Mouse (Mus musculus) liver, embryonic 12.5 days (tissue): ENCODE measurements around the gene Adamts2. TPM values are rescaled to one million over a fixed set of nuclear protein-coding genes. Genes with fewer than 3 reads are reported as not detected.
A peak's percentile ranks its signal among the peaks of the same experiment; 100 is the strongest.

ENCODE experiments used
- ATAC-seq: fragments of 200-750 bp; cut with Nextera tagmentation; 2 replicates; pipeline ENCODE4 v1.8.0; 2017; ENCODE audit warnings: moderate number of reproducible peaks, mild to moderate bottlenecking, moderate library complexity
- H3K27ac ChIP-seq: fragments of 300-500 bp; sonication (generic); 2 replicates; pipeline ENCODE4 v1.5.1; 2016; ENCODE audit warnings: mild to moderate bottlenecking
- H3K27me3 ChIP-seq: fragments of 300-500 bp; sonication (generic); replicated peaks from 2 replicates; pipeline ENCODE4 v1.6.1; 2016; ENCODE audit warnings: mild to moderate bottlenecking, moderate library complexity
- H3K36me3 ChIP-seq: fragments of 300-500 bp; sonication (generic); 2 replicates; pipeline ENCODE4 v1.6.1; 2016; ENCODE audit warnings: mild to moderate bottlenecking, moderate library complexity
- H3K4me1 ChIP-seq: fragments of 300-500 bp; sonication (generic); 2 replicates; pipeline ENCODE4 v1.6.1; 2016
- H3K4me2 ChIP-seq: fragments of 300-500 bp; sonication (generic); 2 replicates; pipeline ENCODE4 v1.6.1; 2016; ENCODE audit warnings: mild to moderate bottlenecking, moderate library complexity
- H3K4me3 ChIP-seq: fragments of 300-500 bp; sonication (generic); 2 replicates; pipeline ENCODE4 v1.5.1; 2016; ENCODE audit warnings: mild to moderate bottlenecking, moderate library complexity
- H3K9ac ChIP-seq: fragments of 300-500 bp; sonication (generic); 2 replicates; pipeline ENCODE4 v1.6.1; 2016; ENCODE audit warnings: mild to moderate bottlenecking, moderate library complexity
- H3K9me3 ChIP-seq: fragments of 300-500 bp; sonication (generic); replicated peaks from 2 replicates; pipeline ENCODE4 v1.6.1; 2016; ENCODE audit warnings: mild to moderate bottlenecking, moderate library complexity
- WGBS: fragments of 180-500 bp; shearing (Covaris S2); methylation state at CpG from one replicate; pipeline ENCODE4 v1.1.7; 2016; ENCODE audit not compliant: insufficient replicate concordance; 5-methylcytosine and 5-hydroxymethylcytosine counted together
- polyA plus RNA-seq: library from polyadenylated mRNA; unstranded; fragments of >200 nt; fragmentation: Nextera tagmentation; extraction: Ambion mirVana; gene quantifications from 2 replicates; pipeline ENCODE4 v1.2.1, GENCODE M21; 2016

Adamts2 gene
- polyA plus RNA-seq, 1 experiment from 2014 or later, result 4.4 TPM

- H3K9me3 ChIP-seq, result no peaks in the 10 kb centered on the region
- no peak overlapping the region for H3K4me2 ChIP-seq
- no peak overlapping the region for H3K4me3 ChIP-seq
- peaks cover 63% of the 10 kb centered on the region for H3K27me3 ChIP-seq
- 36% methylated on average over 2 of the region's 2 CpGs for WGBS
- H3K27ac ChIP-seq, result no peak overlapping the region
- no peak for ATAC-seq
- peaks cover 3% of the 10 kb centered on the region; the same call in 1 of the 2 replicates for H3K4me1 ChIP-seq
- H3K9ac ChIP-seq, result no peak overlapping the region
- H3K36me3 ChIP-seq, result no peaks in the 10 kb centered on the region
Observed at GRCm38 (mm10) chr11:50599156-50599555, 2.7 kb upstream of the Adamts2 start.

- Histone ChIP-seq H3K27me3 (peaks cover 88% of the 10 kb centered on the region), H3K9ac (peak overlapping the region; percentile 15; the same call in 1 of the 2 replicates), H3K36me3 (no peaks in the 10 kb centered on the region), H3K4me2 (peak overlapping the region; percentile 60), H3K4me3 (peak overlapping the region; percentile 44), H3K27ac (no peak overlapping the region), H3K4me1 (peaks cover 3% of the 10 kb centered on the region; the same call in 1 of the 2 replicates), H3K9me3 (no peaks in the 10 kb centered on the region)
- ATAC-seq, result no peak
- 2% methylated on average over 54 of the region's 59 CpGs for WGBS
Observed at GRCm38 (mm10) chr11:50602356-50603081, 635 bp downstream of the Adamts2 start.

- H3K4me3 ChIP-seq, result peak overlapping the region; percentile 44
- peaks cover 3% of the 10 kb centered on the region; the same call in 1 of the 2 replicates for H3K4me1 ChIP-seq
- peak overlapping the region; percentile 60 for H3K4me2 ChIP-seq
- 6% methylated on average over 52 of the region's 52 CpGs for WGBS
- no peak overlapping the region for H3K9ac ChIP-seq
- no peak for ATAC-seq
- H3K27me3 ChIP-seq, result peaks cover 88% of the 10 kb centered on the region
- H3K9me3 ChIP-seq, result no peaks in the 10 kb centered on the region
- H3K36me3 ChIP-seq, result no peaks in the 10 kb centered on the region
- no peak overlapping the region for H3K27ac ChIP-seq
Observed at GRCm38 (mm10) chr11:50603082-50603910, 1.4 kb downstream of the Adamts2 start.

- Histone ChIP-seq H3K9ac (no peak overlapping the region), H3K27me3 (peaks cover 77% of the 10 kb centered on the region), H3K4me2 (no peak overlapping the region), H3K27ac (no peak overlapping the region), H3K36me3 (no peaks in the 10 kb centered on the region), H3K4me3 (no peak overlapping the region), H3K9me3 (no peaks in the 10 kb centered on the region), H3K4me1 (peaks cover 3% of the 10 kb centered on the region; the same call in 1 of the 2 replicates)
- no peak for ATAC-seq
- WGBS, result 60% methylated on average over 16 of the region's 16 CpGs
Observed at GRCm38 (mm10) chr11:50604371-50604770, 2.5 kb downstream of the Adamts2 start.

- H3K4me2 ChIP-seq, result no peak overlapping the region
- no peaks in the 10 kb centered on the region for H3K9me3 ChIP-seq
- no peak overlapping the region for H3K4me3 ChIP-seq
- 54% methylated on average over 5 of the region's 5 CpGs for WGBS
- H3K36me3 ChIP-seq, result no peaks in the 10 kb centered on the region
- H3K27me3 ChIP-seq, result 0 out of 2 replicates have a peak, but pooled peaks cover 10% of the 10 kb centered on the region
- no peak for ATAC-seq
- H3K27ac ChIP-seq, result no peak overlapping the region
- H3K9ac ChIP-seq, result no peak overlapping the region
- no peaks in the 10 kb centered on the region for H3K4me1 ChIP-seq
Observed at GRCm38 (mm10) chr11:50611181-50611580, 9.3 kb downstream of the Adamts2 start.

GRCm38 (mm10) chr11:50617015-50617543 is 15.2 kb downstream of the Adamts2 start:
- H3K9ac ChIP-seq, result no peak overlapping the region
- H3K36me3 ChIP-seq, result no peaks in the 10 kb centered on the region
- no peaks in the 10 kb centered on the region for H3K4me1 ChIP-seq
- no peak for ATAC-seq
- H3K27ac ChIP-seq, result no peak overlapping the region
- 63% methylated on average over 11 of the region's 11 CpGs for WGBS
- no peak overlapping the region for H3K4me2 ChIP-seq
- no peaks in the 10 kb centered on the region for H3K27me3 ChIP-seq
- H3K4me3 ChIP-seq, result no peak overlapping the region
- H3K9me3 ChIP-seq, result no peaks in the 10 kb centered on the region

- no peak for ATAC-seq
- Histone ChIP-seq H3K9ac (no peak overlapping the region), H3K4me2 (no peak overlapping the region), H3K9me3 (no peaks in the 10 kb centered on the region), H3K36me3 (no peaks in the 10 kb centered on the region), H3K27ac (no peak overlapping the region), H3K4me1 (no peaks in the 10 kb centered on the region), H3K4me3 (no peak overlapping the region), H3K27me3 (no peaks in the 10 kb centered on the region)
- WGBS, result 68% methylated on average over 4 of the region's 4 CpGs
Observed at GRCm38 (mm10) chr11:50620926-50621325, 19.0 kb downstream of the Adamts2 start.

- Histone ChIP-seq H3K4me3 (no peak overlapping the region), H3K4me1 (no peaks in the 10 kb centered on the region), H3K9ac (no peak overlapping the region), H3K9me3 (no peaks in the 10 kb centered on the region), H3K4me2 (no peak overlapping the region), H3K36me3 (no peaks in the 10 kb centered on the region), H3K27me3 (no peaks in the 10 kb centered on the region), H3K27ac (no peak overlapping the region)
- WGBS, result 55% methylated on average over 5 of the region's 5 CpGs
- no peak for ATAC-seq
Observed at GRCm38 (mm10) chr11:50621364-50621763, 19.5 kb downstream of the Adamts2 start.

GRCm38 (mm10) chr11:50622238-50622726 is 20.4 kb downstream of the Adamts2 start:
- Histone ChIP-seq H3K9me3 (no peaks in the 10 kb centered on the region), H3K4me2 (no peak overlapping the region), H3K4me1 (no peaks in the 10 kb centered on the region), H3K27me3 (no peaks in the 10 kb centered on the region), H3K36me3 (no peaks in the 10 kb centered on the region), H3K9ac (no peak overlapping the region), H3K27ac (no peak overlapping the region; the same call in 1 of the 2 replicates), H3K4me3 (no peak overlapping the region)
- 38% methylated on average over 15 of the region's 15 CpGs for WGBS
- no peak for ATAC-seq

GRCm38 (mm10) chr11:50623806-50624205 is 21.9 kb downstream of the Adamts2 start:
- H3K9me3 ChIP-seq, result no peaks in the 10 kb centered on the region
- no peaks in the 10 kb centered on the region for H3K27me3 ChIP-seq
- no peak for ATAC-seq
- no peak overlapping the region for H3K27ac ChIP-seq
- no peak overlapping the region for H3K4me2 ChIP-seq
- WGBS, result 68% methylated on average over 3 of the region's 3 CpGs
- no peaks in the 10 kb centered on the region for H3K36me3 ChIP-seq
- no peak overlapping the region for H3K4me3 ChIP-seq
- H3K9ac ChIP-seq, result no peak overlapping the region
- H3K4me1 ChIP-seq, result no peaks in the 10 kb centered on the region

- H3K4me3 ChIP-seq, result no peak overlapping the region
- ATAC-seq, result no peak
- no peak overlapping the region for H3K27ac ChIP-seq
- no peak overlapping the region for H3K4me2 ChIP-seq
- H3K36me3 ChIP-seq, result no peaks in the 10 kb centered on the region
- WGBS, result 17% methylated on average over 2 of the region's 2 CpGs
- no peaks in the 10 kb centered on the region for H3K27me3 ChIP-seq
- H3K9me3 ChIP-seq, result no peaks in the 10 kb centered on the region
- no peaks in the 10 kb centered on the region for H3K4me1 ChIP-seq
- H3K9ac ChIP-seq, result no peak overlapping the region
Observed at GRCm38 (mm10) chr11:50624239-50624638, 22.4 kb downstream of the Adamts2 start.

- no peak overlapping the region for H3K4me2 ChIP-seq
- WGBS, result 59% methylated on average over 5 of the region's 5 CpGs
- H3K4me3 ChIP-seq, result no peak overlapping the region
- H3K9me3 ChIP-seq, result no peaks in the 10 kb centered on the region
- no peak for ATAC-seq
- no peak overlapping the region for H3K27ac ChIP-seq
- no peak overlapping the region for H3K9ac ChIP-seq
- H3K4me1 ChIP-seq, result no peaks in the 10 kb centered on the region
- no peaks in the 10 kb centered on the region for H3K27me3 ChIP-seq
- H3K36me3 ChIP-seq, result no peaks in the 10 kb centered on the region
Observed at GRCm38 (mm10) chr11:50624720-50625119, 22.8 kb downstream of the Adamts2 start.
